ENCODE assay signal across 15 mouse cellular contexts in genomic region chr11:117760374-117761119, GRCm38 (mm10). TPM values are rescaled to one million over a fixed set of nuclear protein-coding genes. Genes with fewer than 3 reads are reported as not detected.
A peak's percentile ranks its signal among the peaks of the same experiment; 100 is the strongest.
DNase-seq lines count a peak whose midpoint lies in the region; ATAC-seq and TF ChIP-seq lines count a peak whose summit lies in the region.
"Had no signal": no experiment of that assay in that cellular context is flagged by ENCODE, and none has a peak within 500 bp of the region (broad histone marks: within the 10 kb centered on the region; RNA-seq: fewer than 3 reads in every experiment).

No protein-coding gene starts in this region.

- peak; percentile 23; the same call in 1 of the 2 replicates for ATAC-seq in intestine, embryonic 16.5 days
- no peak for ATAC-seq in erythroblast, adult 5-6 weeks (replicated peaks; ENCODE audit: low FRiP score, poor library complexity, severe bottlenecking)
- ATAC-seq: activated CD4-positive, CD25-positive, alpha-beta regulatory T cell, adult 4 months had no signal

- no peak overlapping the region for H3K4me2 ChIP-seq in intestine, embryonic 16.5 days (ENCODE audit: low read depth, low read length)

- intact Hi-C loops in gastrocnemius, adult 2 months (cut with DNase I), result no loop called here
- intact Hi-C loops in left cerebral cortex, postnatal 4 days (cut with DNase I), result no loop called here
- intact Hi-C loops in left cerebral cortex, postnatal 14 days (cut with DNase I), result no loop called here

- no peak overlapping the region for H3K9ac ChIP-seq in intestine, embryonic 16.5 days (ENCODE audit: low read depth, low read length)
- H3K9ac ChIP-seq: liver, embryonic 14.5 days had no signal

- no peak for DNase-seq in gastrocnemius, adult 2 months
- DNase-seq in gastrocnemius, adult 8-10 months (ENCODE audit: low spot score in 2 of 2), result no peak
- DNase-seq in left cerebral cortex, postnatal 4 days, result peak; percentile 51
- DNase-seq in left cerebral cortex, postnatal 14 days (ENCODE audit: low spot score in 2 of 2), result no peak
- DNase-seq in kidney, postnatal 14 days, result peak; percentile 59
- DNase-seq in layer of hippocampus, postnatal 10 days (ENCODE audit: low spot score in 2 of 2), result no peak
- DNase-seq: midbrain, embryonic 14.5 days had no signal

- H3K4me1 ChIP-seq in intestine, embryonic 16.5 days (ENCODE audit: control insufficient read depth, insufficient read depth, low read length), result no peaks in the 10 kb centered on the region

- H3K4me3 ChIP-seq in gastrocnemius, adult 2 months, result no peak overlapping the region
- no peak overlapping the region for H3K4me3 ChIP-seq in intestine, embryonic 16.5 days (ENCODE audit: low read length)

- H3K36me3 ChIP-seq in intestine, embryonic 16.5 days (ENCODE audit: control insufficient read depth, insufficient read depth, low read length), result peaks cover 37% of the 10 kb centered on the region

- peak overlapping the region; percentile 40; the same call in 1 of the 2 replicates for H3K27ac ChIP-seq in gastrocnemius, adult 2 months
- H3K27ac ChIP-seq in intestine, embryonic 16.5 days (ENCODE audit: low read length), result no peak overlapping the region
- H3K27ac ChIP-seq: liver, embryonic 14.5 days had no signal

- no peaks in the 10 kb centered on the region for H3K9me3 ChIP-seq in intestine, embryonic 16.5 days (ENCODE audit: control insufficient read depth, low read length)

- no peak for TF ChIP-seq CTCF in gastrocnemius, adult 2 months (IDR thresholded peaks at IDR 0.05)

- no peaks in the 10 kb centered on the region for H3K27me3 ChIP-seq in intestine, embryonic 16.5 days (replicated peaks; ENCODE audit: control insufficient read depth, insufficient read depth, low read length)

- 90% methylated on average over 26 of the region's 26 CpGs for WGBS in intestine, embryonic 16.5 days

RNA-seq across cellular contexts. Expression of gene Tmc8, which starts 21.3 kb away (rescaled TPM):
- 1 to 10 TPM; 1.0 TPM for total RNA-seq in gastrocnemius, adult 2 months (2021)
- under 1 TPM; 0.38 to 0.89 (median 0.43) TPM for total RNA-seq in gastrocnemius, adult 8-10 months (2022)
- total RNA-seq in left cerebral cortex, postnatal 4 days (2021), result 1 to 10 TPM; 1.2 to 1.5 TPM
- 1 to 10 TPM; 1.0 to 1.4 TPM for total RNA-seq in left cerebral cortex, postnatal 14 days (2021)
- polyA plus RNA-seq in intestine, embryonic 16.5 days (2015; fragmentation: Nextera tagmentation; extraction: Ambion mirVana), result 14.5 and 17.4 TPM in 2 replicates
- total RNA-seq in layer of hippocampus, postnatal 10 days (2021), result 1 to 10 TPM in 1 of 2 experiments, under 1 TPM in 1; 0.60 to 1.5 TPM
- 19.8 and 30.7 TPM in 2 replicates for total RNA-seq in erythroblast, adult 5-6 weeks (2015; ENCODE audit: low replicate concordance)
- total RNA-seq in erythroblast, adult 5-6 weeks (2017; ENCODE audit: low replicate concordance), result 30.9 and 33.7 TPM in 2 replicates

RNA-seq across cellular contexts. Expression of gene Tmc6, which starts 21.5 kb away (rescaled TPM):
- 1 to 10 TPM; 4.3 to 4.5 TPM for total RNA-seq in gastrocnemius, adult 2 months (2021)
- 1 to 10 TPM; 2.4 to 6.4 (median 4.5) TPM for total RNA-seq in gastrocnemius, adult 8-10 months (2022)
- 1 to 10 TPM; 3.5 TPM for total RNA-seq in left cerebral cortex, postnatal 4 days (2021)
- total RNA-seq in left cerebral cortex, postnatal 14 days (2021), result 1 to 10 TPM; 4.0 to 5.4 TPM
- 37.5 and 39.8 TPM in 2 replicates for polyA plus RNA-seq in intestine, embryonic 16.5 days (2015; fragmentation: Nextera tagmentation; extraction: Ambion mirVana)
- 1 to 10 TPM; 5.5 to 5.9 TPM for total RNA-seq in layer of hippocampus, postnatal 10 days (2021)
- 199 and 257 TPM in 2 replicates for total RNA-seq in erythroblast, adult 5-6 weeks (2015; ENCODE audit: low replicate concordance)
- 83.1 and 204 TPM in 2 replicates for total RNA-seq in erythroblast, adult 5-6 weeks (2017; ENCODE audit: low replicate concordance)

RNA-seq across cellular contexts. Expression of gene 6030468B19Rik, which starts 36.9 kb away (rescaled TPM):
- not detected for total RNA-seq in gastrocnemius, adult 2 months (2021)
- total RNA-seq in gastrocnemius, adult 8-10 months (2022), result not detected
- total RNA-seq in left cerebral cortex, postnatal 4 days (2021), result not detected
- total RNA-seq in left cerebral cortex, postnatal 14 days (2021), result not detected
- polyA plus RNA-seq in intestine, embryonic 16.5 days (2015; fragmentation: Nextera tagmentation; extraction: Ambion mirVana), result 0.81 and 1.6 TPM in 2 replicates
- not detected for total RNA-seq in layer of hippocampus, postnatal 10 days (2021)
- total RNA-seq in erythroblast, adult 5-6 weeks (2015; ENCODE audit: low replicate concordance), result 12.7 and 28.6 TPM in 2 replicates
- 10.6 and 16.1 TPM in 2 replicates for total RNA-seq in erythroblast, adult 5-6 weeks (2017; ENCODE audit: low replicate concordance)
- total RNA-seq: heart, adult 8-10 months; heart, postnatal 25 days had no signal
- polyA plus RNA-seq: midbrain, embryonic 14.5 days had no signal

RNA-seq across cellular contexts. Expression of gene Gm20708, which starts 48.9 kb away (rescaled TPM):
- 1 to 10 TPM in 1 of 2 experiments, under 1 TPM in 1; 0.86 to 1.6 TPM for total RNA-seq in gastrocnemius, adult 2 months (2021)
- total RNA-seq in gastrocnemius, adult 8-10 months (2022), result 1 to 10 TPM in 2 of 4 experiments, under 1 TPM in 1, not detected in 1; 0.46 to 1.2 (median 1.1) TPM
- total RNA-seq in left cerebral cortex, postnatal 4 days (2021), result 1 to 10 TPM; 4.4 to 5.1 TPM
- total RNA-seq in left cerebral cortex, postnatal 14 days (2021), result 1 to 10 TPM; 1.9 to 2.3 TPM
- 0.20 and 0.29 TPM in 2 replicates for polyA plus RNA-seq in intestine, embryonic 16.5 days (2015; fragmentation: Nextera tagmentation; extraction: Ambion mirVana)
- 1 to 10 TPM; 3.4 to 3.5 TPM for total RNA-seq in layer of hippocampus, postnatal 10 days (2021)
- total RNA-seq in erythroblast, adult 5-6 weeks (2015; ENCODE audit: low replicate concordance), result 62.3 and 66.5 TPM in 2 replicates
- total RNA-seq in erythroblast, adult 5-6 weeks (2017; ENCODE audit: low replicate concordance), result 31.9 and 39.7 TPM in 2 replicates
- polyA plus RNA-seq: large intestine, adult 2 months; neural tube, embryonic 11.5 days had no signal

RNA-seq across cellular contexts. Expression of gene Syngr2, which starts 48.9 kb away (rescaled TPM):
- 100 to 1,000 TPM; 169 to 173 TPM for total RNA-seq in gastrocnemius, adult 2 months (2021)
- 100 to 1,000 TPM; 182 to 198 (median 184) TPM for total RNA-seq in gastrocnemius, adult 8-10 months (2022)
- 10 to 100 TPM in 1 of 2 experiments, 1 to 10 TPM in 1; 9.2 to 14.1 TPM for total RNA-seq in left cerebral cortex, postnatal 4 days (2021)
- 10 to 100 TPM; 11.9 to 13.0 TPM for total RNA-seq in left cerebral cortex, postnatal 14 days (2021)
- 170 and 173 TPM in 2 replicates for polyA plus RNA-seq in intestine, embryonic 16.5 days (2015; fragmentation: Nextera tagmentation; extraction: Ambion mirVana)
- total RNA-seq in layer of hippocampus, postnatal 10 days (2021), result 10 to 100 TPM; 11.3 to 12.3 TPM
- 52.9 and 77.2 TPM in 2 replicates for total RNA-seq in erythroblast, adult 5-6 weeks (2015; ENCODE audit: low replicate concordance)
- total RNA-seq in erythroblast, adult 5-6 weeks (2017; ENCODE audit: low replicate concordance), result 32.5 and 46.5 TPM in 2 replicates

Comparison
In these comparisons a context has a peak if more than half of its experiments do, and no peak if none do; other contexts are left out.
1. DNase-seq: peak in left cerebral cortex, postnatal 4 days (single experiment) and kidney, postnatal 14 days (single experiment); none in gastrocnemius, adult 2 months (single experiment), gastrocnemius, adult 8-10 months (0 of 2), left cerebral cortex, postnatal 14 days (0 of 2) and layer of hippocampus, postnatal 10 days (0 of 2).
2. RNA of gene Tmc8, which starts 21.3 kb away (total RNA-seq): 19.8 to 33.7 TPM in erythroblast, adult 5-6 weeks; 1.2 to 1.5 TPM in left cerebral cortex, postnatal 4 days, 0.60 to 1.5 TPM in layer of hippocampus, postnatal 10 days, 1.0 to 1.4 TPM in left cerebral cortex, postnatal 14 days, 1.0 TPM in gastrocnemius, adult 2 months and 0.38 to 0.89 TPM in gastrocnemius, adult 8-10 months; every median in the first group is over 4 times any median in the second.
3. RNA of gene Tmc6, which starts 21.5 kb away (total RNA-seq): 83.1 to 257 TPM in erythroblast, adult 5-6 weeks; 5.5 to 5.9 TPM in layer of hippocampus, postnatal 10 days, 4.0 to 5.4 TPM in left cerebral cortex, postnatal 14 days, 2.4 to 6.4 TPM in gastrocnemius, adult 8-10 months, 4.3 to 4.5 TPM in gastrocnemius, adult 2 months and 3.5 TPM in left cerebral cortex, postnatal 4 days; every median in the first group is over 10 times any median in the second.
4. RNA of gene 6030468B19Rik, which starts 36.9 kb away (total RNA-seq): 10.6 to 28.6 TPM in erythroblast, adult 5-6 weeks; not detected in layer of hippocampus, postnatal 10 days, not detected in left cerebral cortex, postnatal 14 days, not detected in gastrocnemius, adult 2 months, not detected in gastrocnemius, adult 8-10 months and not detected in left cerebral cortex, postnatal 4 days; every median in the first group is over 10 times any median in the second.